Mouse (Mus musculus) heart, embryonic 11.5 days (tissue): ENCODE results near the gene Themis2. TPM values are rescaled to one million over a fixed set of nuclear protein-coding genes. Genes with fewer than 3 reads are reported as not detected.
"Not testable (repeated sequence)": the region's sequence is repeated elsewhere in the genome, so short reads cannot be mapped to it uniquely, and the experiment has no call there.

ENCODE experiments used
- ATAC-seq: fragments of 200-750 bp; cut with Nextera tagmentation; replicated peaks from 2 replicates; pipeline ENCODE4 v1.8.0; 2017; ENCODE audit warnings: moderate library complexity; ENCODE audit not compliant: insufficient number of reproducible peaks, low FRiP score, low TSS enrichment
- H3K27ac ChIP-seq: fragments of 300-500 bp; sonication (generic); 2 replicates; pipeline ENCODE4 v1.5.1; 2014; ENCODE audit warnings: mild to moderate bottlenecking, low read depth, low read length
- H3K27me3 ChIP-seq: fragments of 300-500 bp; sonication (generic); 2 replicates; pipeline ENCODE4 v1.6.1; 2014; ENCODE audit warnings: mild to moderate bottlenecking, low read length, mixed read lengths; ENCODE audit not compliant: control insufficient read depth, insufficient read depth
- H3K36me3 ChIP-seq: fragments of 300-500 bp; sonication (generic); 2 replicates; pipeline ENCODE4 v1.6.1; 2014; ENCODE audit warnings: mild to moderate bottlenecking, low read length, moderate library complexity, mixed read lengths; ENCODE audit not compliant: control insufficient read depth, insufficient read depth
- H3K4me1 ChIP-seq: fragments of 300-500 bp; sonication (generic); 2 replicates; pipeline ENCODE4 v1.6.1; 2014; ENCODE audit warnings: low read length; ENCODE audit not compliant: control insufficient read depth, insufficient read depth
- H3K4me2 ChIP-seq: fragments of 300-500 bp; sonication (generic); 2 replicates; pipeline ENCODE4 v1.6.1; 2014; ENCODE audit warnings: mild to moderate bottlenecking, moderate library complexity
- H3K4me3 ChIP-seq: fragments of 300-500 bp; sonication (generic); 2 replicates; pipeline ENCODE4 v1.5.1; 2014; ENCODE audit warnings: low read depth, low read length
- H3K9ac ChIP-seq: fragments of 300-500 bp; sonication (generic); 2 replicates; pipeline ENCODE4 v1.6.1; 2014; ENCODE audit warnings: mild to moderate bottlenecking, low read depth, low read length, moderate library complexity
- H3K9me3 ChIP-seq: fragments of 300-500 bp; sonication (generic); replicated peaks from 2 replicates; pipeline ENCODE4 v1.6.1; 2016; ENCODE audit warnings: low read length; ENCODE audit not compliant: control insufficient read depth
- WGBS: fragments of 180-500 bp; shearing (Covaris S2); extraction: QIAGEN DNeasy Blood & Tissue Kit; methylation state at CpG from one replicate; pipeline ENCODE4 v1.1.7; 2014; ENCODE audit not compliant: insufficient replicate concordance; 5-methylcytosine and 5-hydroxymethylcytosine counted together
- polyA plus RNA-seq: library from polyadenylated mRNA; unstranded; fragments of >200 nt; fragmentation: Nextera tagmentation; extraction: Ambion mirVana; gene quantifications from 2 replicates; pipeline ENCODE4 v1.2.1, GENCODE M21; 2014

Themis2 gene
- polyA plus RNA-seq, 1 experiment from 2014 or later = 0.29 TPM

- H3K4me3 ChIP-seq = no peak overlapping the region
- H3K4me2 ChIP-seq = no peak overlapping the region
- no peak for ATAC-seq
- H3K27ac ChIP-seq = no peak overlapping the region
- no peak overlapping the region for H3K9ac ChIP-seq
- H3K9me3 ChIP-seq = no peaks in the 10 kb centered on the region
- H3K36me3 ChIP-seq = no peaks in the 10 kb centered on the region
- H3K27me3 ChIP-seq = no peaks in the 10 kb centered on the region
- 88% methylated on average over 5 of the region's 5 CpGs for WGBS
- H3K4me1 ChIP-seq = 0 out of 2 replicates have a peak, but pooled peaks cover 5% of the 10 kb centered on the region
Observed at GRCm38 (mm10) chr4:132803212-132803611, 7.0 kb upstream of the Themis2 start.

GRCm38 (mm10) chr4:132802171-132802637 is 6.0 kb upstream of the Themis2 start:
- Histone ChIP-seq H3K4me3 (no peak overlapping the region), H3K36me3 (no peaks in the 10 kb centered on the region), H3K9me3 (no peaks in the 10 kb centered on the region), H3K27me3 (no peaks in the 10 kb centered on the region), H3K4me1 (no peaks in the 10 kb centered on the region), H3K9ac (no peak overlapping the region), H3K27ac (no peak overlapping the region), H3K4me2 (no peak overlapping the region)
- 61% methylated on average over 16 of the region's 16 CpGs for WGBS
- no peak for ATAC-seq

- H3K9ac ChIP-seq = no peak overlapping the region
- H3K4me3 ChIP-seq = no peak overlapping the region
- H3K27me3 ChIP-seq = 0 out of 2 replicates have a peak, but pooled peaks cover 3% of the 10 kb centered on the region
- no peaks in the 10 kb centered on the region for H3K9me3 ChIP-seq
- ATAC-seq = no peak
- no peak overlapping the region for H3K27ac ChIP-seq
- WGBS = 81% methylated on average over 18 of the region's 18 CpGs
- no peaks in the 10 kb centered on the region for H3K4me1 ChIP-seq
- H3K4me2 ChIP-seq = no peak overlapping the region
- no peaks in the 10 kb centered on the region for H3K36me3 ChIP-seq
Observed at GRCm38 (mm10) chr4:132801176-132802077, 5.2 kb upstream of the Themis2 start.

GRCm38 (mm10) chr4:132799845-132800244 is 3.7 kb upstream of the Themis2 start:
- WGBS = 79% methylated on average over 4 of the region's 4 CpGs

GRCm38 (mm10) chr4:132798666-132799065 is 2.5 kb upstream of the Themis2 start:
- H3K4me2 ChIP-seq, H3K27ac ChIP-seq, H3K9me3 ChIP-seq, H3K4me3 ChIP-seq, H3K4me1 ChIP-seq, ATAC-seq, H3K9ac ChIP-seq, H3K36me3 ChIP-seq: not testable (repeated sequence)
- H3K27me3 ChIP-seq = peaks cover 26% of the 10 kb centered on the region
- 82% methylated on average over 3 of the region's 3 CpGs for WGBS

More at GRCm38 (mm10) chr4:132799845-132800244, 3.7 kb upstream of the Themis2 start:
- Histone ChIP-seq H3K4me3 (no peak overlapping the region), H3K4me1 (0 out of 2 replicates have a peak, but pooled peaks cover 4% of the 10 kb centered on the region), H3K9ac (no peak overlapping the region), H3K36me3 (no peaks in the 10 kb centered on the region), H3K4me2 (no peak overlapping the region), H3K27me3 (peaks cover 15% of the 10 kb centered on the region), H3K9me3 (no peaks in the 10 kb centered on the region), H3K27ac (no peak overlapping the region)
- ATAC-seq = no peak

GRCm38 (mm10) chr4:132798028-132798427 is 1.8 kb upstream of the Themis2 start:
- peaks cover 26% of the 10 kb centered on the region for H3K27me3 ChIP-seq
- ATAC-seq = no peak
- H3K27ac ChIP-seq = no peak overlapping the region
- 65% methylated on average over 4 of the region's 4 CpGs for WGBS
- no peaks in the 10 kb centered on the region for H3K36me3 ChIP-seq
- H3K4me2 ChIP-seq = no peak overlapping the region
- 0 out of 2 replicates have a peak, but pooled peaks cover 4% of the 10 kb centered on the region for H3K4me1 ChIP-seq
- no peak overlapping the region for H3K9ac ChIP-seq
- no peak overlapping the region for H3K4me3 ChIP-seq
- no peaks in the 10 kb centered on the region for H3K9me3 ChIP-seq

GRCm38 (mm10) chr4:132797461-132797860 is 1.3 kb upstream of the Themis2 start:
- Histone ChIP-seq H3K27me3 (peaks cover 26% of the 10 kb centered on the region), H3K9ac (no peak overlapping the region), H3K4me1 (0 out of 2 replicates have a peak, but pooled peaks cover 4% of the 10 kb centered on the region), H3K27ac (no peak overlapping the region), H3K4me2 (no peak overlapping the region), H3K9me3 (no peaks in the 10 kb centered on the region), H3K4me3 (no peak overlapping the region), H3K36me3 (no peaks in the 10 kb centered on the region)
- WGBS = 66% methylated on average over 1 of the region's 1 CpGs
- ATAC-seq = no peak

- Histone ChIP-seq H3K36me3 (no peaks in the 10 kb centered on the region), H3K4me3 (no peak overlapping the region), H3K27ac (no peak overlapping the region), H3K9me3 (no peaks in the 10 kb centered on the region), H3K9ac (no peak overlapping the region), H3K4me2 (no peak overlapping the region), H3K27me3 (peaks cover 26% of the 10 kb centered on the region), H3K4me1 (0 out of 2 replicates have a peak, but pooled peaks cover 4% of the 10 kb centered on the region)
- no peak for ATAC-seq
- WGBS = 45% methylated on average over 7 of the region's 7 CpGs
Observed at GRCm38 (mm10) chr4:132795171-132795570, 1.0 kb downstream of the Themis2 start.
